Mouse (Mus musculus) heart, embryonic 16.5 days (tissue): Measurements from ENCODE around the gene Rab3b. TPM values are rescaled to one million over a fixed set of nuclear protein-coding genes. Genes with fewer than 3 reads are reported as not detected.

Source experiments
- ATAC-seq: fragments of 200-750 bp; cut with Nextera tagmentation; replicated peaks from 2 replicates; pipeline ENCODE4 v1.8.0; 2017; ENCODE audit warnings: moderate number of reproducible peaks; ENCODE audit not compliant: insufficient read depth, low FRiP score; ENCODE audit errors: extremely low read depth
- H3K27ac ChIP-seq: fragments of 300-500 bp; sonication (generic); 2 replicates; pipeline ENCODE4 v1.5.1; 2014; ENCODE audit warnings: mild to moderate bottlenecking, low read length, control low read depth, moderate library complexity
- H3K27me3 ChIP-seq: fragments of 300-500 bp; sonication (generic); 2 replicates; pipeline ENCODE4 v1.6.1; 2014; ENCODE audit warnings: low read length, mixed read lengths; ENCODE audit not compliant: control insufficient read depth, insufficient read depth
- H3K36me3 ChIP-seq: fragments of 300-500 bp; sonication (generic); 2 replicates; pipeline ENCODE4 v1.6.1; 2014; ENCODE audit not compliant: control insufficient read depth, insufficient read depth
- H3K4me1 ChIP-seq: fragments of 300-500 bp; sonication (generic); 2 replicates; pipeline ENCODE4 v1.6.1; 2014; ENCODE audit warnings: low read length, mixed read lengths; ENCODE audit not compliant: control insufficient read depth, insufficient read depth
- H3K4me2 ChIP-seq: fragments of 300-500 bp; sonication (generic); 2 replicates; pipeline ENCODE4 v1.6.1; 2014; ENCODE audit warnings: low read depth, mild to moderate bottlenecking, control low read depth, low read length
- H3K4me3 ChIP-seq: fragments of 300-500 bp; sonication (generic); 2 replicates; pipeline ENCODE4 v1.5.1; 2014; ENCODE audit warnings: mild to moderate bottlenecking, control low read depth, low read length
- H3K9ac ChIP-seq: fragments of 300-500 bp; sonication (generic); 2 replicates; pipeline ENCODE4 v1.6.1; 2014; ENCODE audit warnings: low read length, control low read depth
- H3K9me3 ChIP-seq: fragments of 300-500 bp; sonication (generic); replicated peaks from 2 replicates; pipeline ENCODE4 v1.6.1; 2016; ENCODE audit warnings: low read length; ENCODE audit not compliant: control insufficient read depth
- WGBS: fragments of 180-500 bp; shearing (Covaris S2); extraction: QIAGEN DNeasy Blood & Tissue Kit; methylation state at CpG from one replicate; pipeline ENCODE4 v1.1.7; 2014; 5-methylcytosine and 5-hydroxymethylcytosine counted together
- polyA plus RNA-seq: library from polyadenylated mRNA; unstranded; fragments of >200 nt; fragmentation: Nextera tagmentation; extraction: Ambion mirVana; gene quantifications from 2 replicates; pipeline ENCODE4 v1.2.1, GENCODE M21; 2015

Rab3b gene
- polyA plus RNA-seq, 1 experiment from 2014 or later: 4.6 TPM

- Histone ChIP-seq H3K4me2 (no peak overlapping the region), H3K36me3 (peaks cover 5% of the 10 kb centered on the region; the same call in 1 of the 2 replicates), H3K27ac (no peak overlapping the region), H3K4me1 (peaks cover 17% of the 10 kb centered on the region), H3K4me3 (no peak overlapping the region), H3K27me3 (no peaks in the 10 kb centered on the region), H3K9me3 (no peaks in the 10 kb centered on the region), H3K9ac (no peak overlapping the region)
- WGBS: 59% methylated on average over 7 of the region's 7 CpGs
- ATAC-seq: no peak
Observed at GRCm38 (mm10) chr4:108841920-108842578, 36.8 kb upstream of the Rab3b start.

DNA sequence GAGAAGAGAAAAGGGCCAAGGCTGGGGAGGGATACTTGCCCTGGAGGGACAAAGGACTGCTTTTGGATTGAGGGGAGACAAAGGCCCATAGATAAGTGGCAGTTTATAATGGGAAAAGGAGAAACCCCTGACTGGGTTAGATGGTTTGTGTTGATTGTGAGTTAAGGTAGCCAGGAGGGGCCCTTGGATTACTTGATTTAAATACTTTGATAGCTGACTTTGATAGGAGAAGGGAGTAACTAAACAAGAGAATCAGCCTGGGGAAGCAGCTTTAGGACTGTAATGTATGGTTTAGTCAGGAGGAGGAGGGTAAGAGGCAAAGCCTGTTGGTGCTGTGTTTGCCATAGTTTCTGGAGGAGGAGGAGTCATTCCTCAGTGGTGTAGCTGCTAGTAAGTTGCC, 35.5 kb upstream of the Rab3b start:
- Histone ChIP-seq H3K4me1 (peaks cover 10% of the 10 kb centered on the region), H3K27ac (no peak overlapping the region), H3K4me2 (no peak overlapping the region), H3K9ac (no peak overlapping the region), H3K4me3 (no peak overlapping the region), H3K27me3 (no peaks in the 10 kb centered on the region), H3K9me3 (no peaks in the 10 kb centered on the region), H3K36me3 (peaks cover 5% of the 10 kb centered on the region; the same call in 1 of the 2 replicates)
- no peak for ATAC-seq

DNA sequence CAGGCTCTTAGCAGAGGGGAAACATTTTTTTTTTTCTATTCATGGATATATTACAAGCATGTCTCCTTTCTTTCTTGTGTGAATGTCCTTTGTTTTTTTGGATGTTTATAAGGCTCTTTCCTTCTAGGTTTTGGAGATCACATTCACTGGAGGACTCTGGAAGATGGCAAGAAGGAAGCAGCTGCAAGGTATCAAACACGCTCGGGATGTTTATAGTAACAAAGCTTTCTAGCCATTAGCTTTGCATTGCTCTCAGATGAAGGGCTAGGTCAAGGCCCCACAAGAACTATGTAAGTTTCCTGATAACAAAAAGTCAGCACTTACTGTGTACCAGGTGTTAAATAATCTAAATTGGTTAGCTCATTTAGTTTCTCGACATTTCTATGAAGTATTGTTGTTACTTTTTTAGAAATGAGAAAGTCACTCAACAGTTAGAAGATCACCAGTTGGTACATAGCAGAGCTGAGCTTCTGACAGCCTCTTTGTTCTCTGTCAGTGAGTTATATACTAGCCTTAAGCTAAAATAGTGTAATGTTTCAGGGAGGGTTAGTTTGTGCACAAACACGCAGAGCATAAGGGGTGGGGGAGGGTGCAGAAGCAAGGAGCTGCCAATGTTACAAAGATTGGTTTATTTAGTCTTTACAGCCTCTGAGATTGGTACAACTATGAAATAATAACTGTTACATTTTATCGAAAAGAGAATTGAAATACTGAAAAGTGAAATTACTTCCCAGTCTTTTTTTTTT, 32.9 kb upstream of the Rab3b start:
- H3K4me2 ChIP-seq: no peak overlapping the region
- H3K36me3 ChIP-seq: no peaks in the 10 kb centered on the region
- H3K9ac ChIP-seq: no peak overlapping the region
- no peak overlapping the region for H3K4me3 ChIP-seq
- no peak for ATAC-seq
- peaks cover 13% of the 10 kb centered on the region for H3K4me1 ChIP-seq
- no peaks in the 10 kb centered on the region for H3K9me3 ChIP-seq
- H3K27ac ChIP-seq: no peak overlapping the region
- H3K27me3 ChIP-seq: no peaks in the 10 kb centered on the region
- 72% methylated on average over 5 of the region's 5 CpGs for WGBS

DNA sequence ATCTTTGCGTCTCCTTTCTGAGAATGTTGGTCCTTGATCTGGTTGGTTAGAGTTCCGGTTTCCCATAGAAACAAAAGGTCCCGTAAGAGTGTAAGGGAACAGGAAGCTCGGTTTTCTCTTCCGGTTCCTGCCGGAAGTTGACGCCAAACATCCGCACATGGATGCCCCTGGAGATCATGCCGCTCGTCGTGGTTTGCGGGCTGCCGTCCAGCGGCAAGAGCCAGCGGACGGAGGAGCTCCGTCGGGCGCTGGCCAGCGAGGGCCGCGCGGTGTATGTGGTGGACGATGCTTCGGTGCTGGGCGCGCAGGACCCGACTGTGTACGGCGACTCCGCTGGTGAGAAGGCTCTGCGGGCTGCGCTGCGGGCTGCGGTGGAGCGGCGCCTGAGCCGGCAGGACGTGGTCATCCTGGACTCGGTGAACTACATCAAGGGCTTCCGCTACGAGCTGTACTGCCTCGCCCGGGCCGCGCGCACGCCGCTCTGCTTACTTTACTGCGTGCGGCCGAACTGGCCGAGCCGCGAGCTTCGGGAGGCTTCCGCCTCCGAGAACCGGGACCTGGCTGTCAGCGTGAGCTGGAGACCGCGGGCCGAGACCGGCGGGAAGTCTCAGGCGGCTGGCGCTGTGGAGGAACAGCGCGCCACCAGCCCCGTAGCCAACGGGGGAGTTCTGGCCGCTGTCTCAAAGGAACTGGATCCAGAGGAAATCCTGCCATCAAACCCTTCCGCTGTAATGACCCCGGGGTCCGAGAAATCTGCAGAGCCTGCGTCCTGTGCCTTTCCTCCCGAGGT, 31.0 kb upstream of the Rab3b start, which contains the start of gene Kti12:
Kti12 (plus strand) TSS at position 71 of the 790 bp plus-strand sequence.
- no peaks in the 10 kb centered on the region for H3K9me3 ChIP-seq
- under 1% methylated on average over 77 of the region's 77 CpGs for WGBS

GRCm38 (mm10) chr4:108848505-108848848, 30.4 kb upstream of the Rab3b start, which contains the start of gene A730015C16Rik:
TSS of gene A730015C16Rik (minus strand) at chr4:108848619.
- H3K4me3 ChIP-seq: peak within 1 kb of the TSS; percentile 79
- no peaks in the 10 kb centered on the region for H3K36me3 ChIP-seq
- H3K27ac ChIP-seq: peak within 1 kb of the TSS; percentile 89
- no peaks in the 10 kb centered on the region for H3K9me3 ChIP-seq
- peak within 1 kb of the TSS; percentile 92 for H3K4me2 ChIP-seq
- H3K9ac ChIP-seq: peak within 1 kb of the TSS; percentile 84
- WGBS: 9% methylated on average over 20 of the region's 20 CpGs
- peaks cover 13% of the 10 kb centered on the region for H3K4me1 ChIP-seq
- ATAC-seq: peak; percentile 43
- H3K27me3 ChIP-seq: no peaks in the 10 kb centered on the region

More for the DNA sequence above, 31.0 kb upstream of the Rab3b start, which contains the start of gene Kti12:
- Histone ChIP-seq H3K4me1 (peaks cover 13% of the 10 kb centered on the region), H3K36me3 (no peaks in the 10 kb centered on the region), H3K27ac (peak within 1 kb of the TSS; percentile 89), H3K9ac (peak within 1 kb of the TSS; percentile 84), H3K27me3 (no peaks in the 10 kb centered on the region), H3K4me3 (peak within 1 kb of the TSS; percentile 79), H3K4me2 (peak within 1 kb of the TSS; percentile 92)
- ATAC-seq: peak; percentile 87

GRCm38 (mm10) chr4:108866806-108867205, 12.1 kb upstream of the Rab3b start:
- peaks cover 7% of the 10 kb centered on the region for H3K36me3 ChIP-seq

DNA sequence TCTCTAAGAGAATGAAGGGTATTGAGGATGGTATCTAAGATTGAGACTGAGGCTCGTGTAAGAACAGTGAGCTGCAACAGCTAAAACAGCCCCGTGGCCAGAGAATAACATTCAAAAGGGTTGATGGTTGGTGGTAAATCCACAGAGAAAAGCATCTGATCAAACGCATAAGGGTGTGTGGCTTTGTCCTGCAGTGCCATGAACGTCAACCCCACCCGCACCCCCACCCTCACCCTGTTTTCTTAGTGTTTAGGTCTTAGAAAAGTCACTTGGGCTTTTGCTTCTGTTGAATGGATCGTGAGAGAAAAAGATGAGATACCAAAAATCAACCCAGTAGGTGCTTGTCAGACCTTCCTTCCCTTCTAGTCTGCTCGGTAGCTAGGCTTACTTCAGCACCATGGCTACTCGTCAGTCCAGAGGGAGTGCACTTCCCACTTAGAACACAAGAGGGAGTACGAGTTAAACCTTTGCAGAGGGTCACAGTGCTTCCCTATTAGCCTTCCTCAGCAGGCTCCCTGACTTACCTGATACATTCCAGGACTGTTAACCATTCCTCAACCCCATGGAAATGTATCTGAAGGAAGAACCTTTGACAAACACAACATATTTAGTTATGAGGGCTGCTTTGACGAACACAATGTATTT, 9.0 kb upstream of the Rab3b start:
- WGBS: 35% methylated on average over 10 of the region's 10 CpGs
- H3K36me3 ChIP-seq: peaks cover 1% of the 10 kb centered on the region; the same call in 1 of the 2 replicates
- peak; percentile 45; the same call in 1 of the 2 replicates for ATAC-seq

More at GRCm38 (mm10) chr4:108866806-108867205, 12.1 kb upstream of the Rab3b start:
- ATAC-seq: no peak
- Histone ChIP-seq H3K9me3 (no peaks in the 10 kb centered on the region), H3K4me2 (no peak overlapping the region), H3K4me1 (no peaks in the 10 kb centered on the region), H3K9ac (no peak overlapping the region), H3K27me3 (no peaks in the 10 kb centered on the region), H3K27ac (no peak overlapping the region), H3K4me3 (no peak overlapping the region)
- WGBS: 60% methylated on average over 7 of the region's 7 CpGs

GRCm38 (mm10) chr4:108873746-108874145, 5.1 kb upstream of the Rab3b start:
- H3K27me3 ChIP-seq: no peaks in the 10 kb centered on the region
- no peaks in the 10 kb centered on the region for H3K4me1 ChIP-seq
- H3K9ac ChIP-seq: no peak overlapping the region
- no peaks in the 10 kb centered on the region for H3K36me3 ChIP-seq
- H3K4me2 ChIP-seq: no peak overlapping the region
- no peaks in the 10 kb centered on the region for H3K9me3 ChIP-seq
- 87% methylated on average over 5 of the region's 5 CpGs for WGBS
- no peak overlapping the region for H3K4me3 ChIP-seq
- ATAC-seq: no peak
- no peak overlapping the region for H3K27ac ChIP-seq

More for the DNA sequence above, 9.0 kb upstream of the Rab3b start:
- Histone ChIP-seq H3K27me3 (no peaks in the 10 kb centered on the region), H3K4me3 (no peak overlapping the region), H3K4me2 (no peak overlapping the region), H3K9me3 (no peaks in the 10 kb centered on the region), H3K9ac (no peak overlapping the region), H3K4me1 (no peaks in the 10 kb centered on the region), H3K27ac (no peak overlapping the region)
